Mouse (Mus musculus) embryonic facial prominence, embryonic 13.5 days (tissue): ENCODE results near the gene Upf3a. TPM values are rescaled to one million over a fixed set of nuclear protein-coding genes. Genes with fewer than 3 reads are reported as not detected.
"Not testable (repeated sequence)": the region's sequence is repeated elsewhere in the genome, so short reads cannot be mapped to it uniquely, and the experiment has no call there.

ENCODE experiments used
- ATAC-seq: fragments of 200-750 bp; cut with Nextera tagmentation; 2 replicates; pipeline ENCODE4 v1.8.0; 2017; ENCODE audit warnings: low read depth; ENCODE audit not compliant: insufficient number of reproducible peaks, insufficient read depth, low FRiP score, low TSS enrichment
- H3K27ac ChIP-seq: fragments of 300-500 bp; sonication (generic); 2 replicates; pipeline ENCODE4 v1.5.1; 2015; ENCODE audit warnings: moderate library complexity, mild to moderate bottlenecking, inconsistent platforms
- H3K27me3 ChIP-seq: fragments of 300-500 bp; sonication (generic); 2 replicates; pipeline ENCODE4 v1.6.1; 2015; ENCODE audit warnings: mild to moderate bottlenecking, inconsistent platforms
- H3K36me3 ChIP-seq: fragments of 300-500 bp; sonication (generic); 2 replicates; pipeline ENCODE4 v1.6.1; 2015; ENCODE audit warnings: mild to moderate bottlenecking, inconsistent platforms
- H3K4me1 ChIP-seq: fragments of 300-500 bp; sonication (generic); 2 replicates; pipeline ENCODE4 v1.6.1; 2015; ENCODE audit warnings: inconsistent platforms
- H3K4me2 ChIP-seq: fragments of 300-500 bp; sonication (generic); 2 replicates; pipeline ENCODE4 v1.6.1; 2015; ENCODE audit warnings: moderate library complexity, mild to moderate bottlenecking, inconsistent platforms
- H3K4me3 ChIP-seq: fragments of 300-500 bp; sonication (generic); 2 replicates; pipeline ENCODE4 v1.5.1; 2015; ENCODE audit warnings: mild to moderate bottlenecking, inconsistent platforms
- H3K9ac ChIP-seq: fragments of 300-500 bp; sonication (generic); 2 replicates; pipeline ENCODE4 v1.6.1; 2015; ENCODE audit warnings: mild to moderate bottlenecking, inconsistent platforms
- H3K9me3 ChIP-seq: fragments of 300-500 bp; sonication (generic); 2 replicates; pipeline ENCODE4 v1.6.1; 2016; ENCODE audit warnings: inconsistent platforms
- WGBS: fragments of 180-500 bp; shearing (Covaris S2); methylation state at CpG from one replicate; pipeline ENCODE4 v1.1.7; 2015; ENCODE audit warnings: mixed read lengths; 5-methylcytosine and 5-hydroxymethylcytosine counted together
- polyA plus RNA-seq: library from polyadenylated mRNA; unstranded; fragments of >200 nt; fragmentation: Nextera tagmentation; extraction: Ambion mirVana; gene quantifications from 2 replicates; pipeline ENCODE4 v1.2.1, GENCODE M21; 2015

Upf3a gene
- 43.3 and 46.0 TPM in 2 replicates for polyA plus RNA-seq

GRCm38 (mm10) chr8:13785250-13785763 lies at the start of gene Upf3a:
Gene Upf3a, plus strand, starts transcription at chr8:13785615.
- Histone ChIP-seq H3K4me1 (peaks cover 11% of the 10 kb centered on the region), H3K36me3 (peaks cover 40% of the 10 kb centered on the region), H3K27me3 (no peaks in the 10 kb centered on the region), H3K9ac (peak within 1 kb of the TSS; percentile 95), H3K4me2 (peak within 1 kb of the TSS; percentile 85), H3K9me3 (no peaks in the 10 kb centered on the region), H3K27ac (peak within 1 kb of the TSS; percentile 98), H3K4me3 (peak within 1 kb of the TSS; percentile 58)
- whole genome bisulfite sequencing = under 1% methylated on average over 47 of the region's 47 CpGs
- ATAC-seq = peak; percentile 90

DNA sequence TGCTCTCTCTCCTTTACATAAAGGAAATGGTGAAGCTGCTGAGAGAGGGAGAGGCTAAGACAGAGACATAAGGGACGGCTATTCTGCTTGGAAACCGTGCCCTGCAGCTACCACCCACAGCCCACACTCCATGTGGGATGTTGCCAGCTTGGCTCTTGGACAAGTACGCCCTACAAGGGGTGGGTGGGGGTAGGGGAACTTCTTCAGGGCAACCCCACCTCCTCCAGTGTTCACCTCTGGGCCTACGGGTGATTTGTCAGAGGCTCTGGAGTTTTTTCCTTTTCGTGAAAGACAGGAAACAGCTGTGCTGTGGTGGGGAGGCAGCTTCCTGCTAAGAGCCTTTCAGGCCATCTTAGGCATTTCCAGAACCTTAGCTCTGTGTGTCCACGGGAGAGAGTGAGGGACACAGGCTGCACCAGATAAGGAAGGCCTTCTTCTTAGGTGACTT lies 45.1 kb upstream of the Upf3a start:
- WGBS = 21% methylated on average over 6 of the region's 6 CpGs
- 0 out of 2 replicates have a peak, but pooled peaks have one; percentile 62 for ATAC-seq
- Histone ChIP-seq H3K4me2 (no peak overlapping the region), H3K27me3 (no peaks in the 10 kb centered on the region), H3K4me3 (no peak overlapping the region), H3K9me3 (no peaks in the 10 kb centered on the region), H3K4me1 (no peaks in the 10 kb centered on the region; the same call in 1 of the 2 replicates), H3K9ac (no peak overlapping the region), H3K36me3 (no peaks in the 10 kb centered on the region), H3K27ac (peak overlapping the region; percentile 48)

DNA sequence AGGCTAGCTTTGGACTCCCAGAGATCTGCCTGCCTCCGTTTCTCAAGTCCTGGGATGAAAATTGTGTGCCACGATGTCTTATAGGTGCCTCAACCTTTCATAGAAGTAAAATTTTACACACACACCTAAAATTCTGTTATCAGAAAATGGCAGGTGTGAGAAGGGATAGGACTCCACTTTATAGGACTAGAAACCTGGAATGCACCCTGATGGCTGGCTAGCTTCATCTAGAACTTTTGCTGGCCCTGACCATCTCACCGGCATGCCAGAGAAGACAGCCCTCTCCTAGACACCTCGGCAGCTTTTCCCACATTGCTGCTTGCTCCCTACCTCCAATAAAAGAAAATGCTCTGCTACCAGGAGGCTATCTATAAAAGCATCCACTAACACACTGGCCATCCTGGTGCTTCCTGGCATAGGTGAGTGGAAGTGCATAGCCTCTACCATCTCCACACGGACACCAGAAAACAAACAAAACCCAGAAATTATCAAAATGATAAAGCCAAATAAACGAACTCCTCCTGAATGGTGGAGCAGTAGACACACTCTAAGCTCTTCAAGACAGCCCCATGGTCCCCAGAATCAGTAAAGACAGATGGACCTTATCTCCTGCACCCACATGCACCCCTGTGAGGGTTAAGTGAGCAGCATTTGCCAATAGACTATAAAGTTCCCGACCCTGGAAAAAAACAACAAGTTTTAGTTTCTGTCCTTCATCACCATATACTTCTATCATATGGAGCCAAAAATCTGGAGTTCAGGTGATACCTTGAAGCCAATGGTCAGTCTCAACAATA lies 44.4 kb upstream of the Upf3a start:
- Histone ChIP-seq H3K36me3 (no peaks in the 10 kb centered on the region), H3K27me3 (no peaks in the 10 kb centered on the region), H3K27ac (peak overlapping the region; percentile 48), H3K4me2 (no peak overlapping the region), H3K9ac (no peak overlapping the region), H3K4me3 (no peak overlapping the region), H3K9me3 (no peaks in the 10 kb centered on the region), H3K4me1 (no peaks in the 10 kb centered on the region; the same call in 1 of the 2 replicates)
- ATAC-seq = no peak
- 80% methylated on average over 7 of the region's 7 CpGs for WGBS

GRCm38 (mm10) chr8:13746212-13746611 lies 39.2 kb upstream of the Upf3a start:
- not testable (repeated sequence) for ATAC-seq, H3K9ac ChIP-seq, H3K4me2 ChIP-seq, H3K27me3 ChIP-seq, H3K4me3 ChIP-seq, H3K9me3 ChIP-seq, H3K36me3 ChIP-seq, H3K4me1 ChIP-seq, H3K27ac ChIP-seq
- WGBS = 81% methylated on average over 6 of the region's 6 CpGs

DNA sequence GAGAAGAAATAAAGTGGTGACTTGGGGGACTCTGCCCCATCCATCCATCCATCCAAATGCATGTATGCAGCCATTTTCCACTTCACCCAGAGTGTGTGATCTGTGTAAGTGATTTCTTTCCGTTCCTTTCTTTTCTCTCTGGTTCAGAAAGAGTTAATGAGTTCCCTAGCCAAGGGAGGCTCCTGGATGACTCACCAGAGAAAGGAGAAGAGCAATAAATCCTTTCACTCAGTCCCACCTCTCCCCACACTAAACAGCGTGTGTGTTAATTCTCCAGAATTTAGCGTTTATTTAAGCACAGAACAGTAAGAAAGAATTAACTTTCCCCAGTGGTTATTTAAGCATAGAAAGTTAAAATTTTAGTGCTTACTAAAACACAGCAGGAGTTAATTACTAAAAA lies 37.8 kb upstream of the Upf3a start:
- Histone ChIP-seq H3K27ac (no peak overlapping the region), H3K9me3 (no peaks in the 10 kb centered on the region)

DNA sequence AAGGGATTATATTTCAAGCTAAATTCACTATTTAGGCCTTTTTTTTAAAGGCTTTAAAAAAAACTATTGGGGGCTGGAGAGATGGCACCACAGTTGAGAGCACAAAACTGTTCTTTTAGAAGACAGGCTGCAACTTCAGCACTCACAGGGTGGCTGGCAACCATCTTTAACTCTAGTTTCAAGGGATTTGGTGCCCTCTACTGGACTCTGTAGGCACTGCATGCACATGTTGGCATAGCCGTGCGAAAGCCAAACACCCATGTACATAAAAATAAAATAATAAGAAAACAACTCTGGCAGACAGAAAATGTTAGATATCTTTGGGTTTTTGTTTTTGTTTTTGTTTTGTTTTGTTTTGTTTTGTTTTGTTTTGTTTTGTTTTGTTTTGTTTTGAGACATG lies 31.7 kb upstream of the Upf3a start:
- Histone ChIP-seq H3K27me3 (no peaks in the 10 kb centered on the region), H3K27ac (no peak overlapping the region), H3K9ac (no peak overlapping the region), H3K4me3 (no peak overlapping the region), H3K4me2 (no peak overlapping the region), H3K36me3 (no peaks in the 10 kb centered on the region), H3K4me1 (peaks cover 6% of the 10 kb centered on the region), H3K9me3 (peaks cover 3% of the 10 kb centered on the region; the same call in 1 of the 2 replicates)
- WGBS = 31% methylated on average over 2 of the region's 2 CpGs
- no peak for ATAC-seq

More for the DNA sequence above, 37.8 kb upstream of the Upf3a start:
- Histone ChIP-seq H3K4me1 (no peaks in the 10 kb centered on the region), H3K4me2 (no peak overlapping the region), H3K4me3 (no peak overlapping the region), H3K36me3 (no peaks in the 10 kb centered on the region), H3K27me3 (no peaks in the 10 kb centered on the region), H3K9ac (0 out of 2 replicates have a peak overlapping the region, but pooled peaks have one; percentile 7)
- 27% methylated on average over 3 of the region's 3 CpGs for WGBS
- ATAC-seq = no peak

DNA sequence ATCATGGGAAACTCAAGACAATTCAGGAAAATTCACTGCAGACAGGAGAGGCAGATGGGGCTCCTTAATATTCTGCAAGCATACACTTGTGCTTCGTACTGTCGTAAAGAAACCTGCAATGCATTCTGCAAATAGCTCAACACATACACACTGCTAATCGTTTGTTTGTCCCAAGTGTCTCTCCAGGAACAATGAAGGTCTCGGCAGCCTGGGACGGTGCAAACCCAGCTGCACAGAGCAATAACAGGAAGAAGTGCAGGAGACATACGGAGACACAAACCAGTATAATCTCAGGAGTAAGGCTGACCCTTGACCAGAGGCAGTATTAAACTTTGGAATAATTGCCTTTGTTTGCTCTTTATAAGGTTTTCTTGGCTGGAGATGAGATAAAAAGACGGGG lies 28.9 kb upstream of the Upf3a start:
- H3K27ac ChIP-seq = no peak overlapping the region
- H3K27me3 ChIP-seq = no peaks in the 10 kb centered on the region
- peaks cover 11% of the 10 kb centered on the region for H3K36me3 ChIP-seq
- peaks cover 3% of the 10 kb centered on the region; the same call in 1 of the 2 replicates for H3K9me3 ChIP-seq
- H3K4me1 ChIP-seq = peaks cover 16% of the 10 kb centered on the region
- 81% methylated on average over 7 of the region's 7 CpGs for WGBS
- no peak for ATAC-seq
- H3K9ac ChIP-seq = no peak overlapping the region
- H3K4me3 ChIP-seq = no peak overlapping the region
- no peak overlapping the region for H3K4me2 ChIP-seq

- Histone ChIP-seq H3K9ac (peak within 1 kb of the TSS; percentile 96), H3K27ac (peak within 1 kb of the TSS; percentile 84), H3K4me2 (peak within 1 kb of the TSS; percentile 81), H3K9me3 (peaks cover 3% of the 10 kb centered on the region; the same call in 1 of the 2 replicates), H3K4me1 (peaks cover 16% of the 10 kb centered on the region), H3K36me3 (peaks cover 16% of the 10 kb centered on the region), H3K4me3 (peak within 1 kb of the TSS; percentile 98), H3K27me3 (no peaks in the 10 kb centered on the region)
- WGBS = 9% methylated on average over 39 of the region's 40 CpGs
- ATAC-seq = peak; percentile 95
Measured at GRCm38 (mm10) chr8:13756982-13757804, 28.2 kb upstream of the Upf3a start, which contains the start of gene Cdc16. Gene Cdc16, plus strand, starts transcription at chr8:13757676.

- H3K27me3 ChIP-seq = no peaks in the 10 kb centered on the region
- peak overlapping the region; percentile 98 for H3K4me3 ChIP-seq
- peaks cover 16% of the 10 kb centered on the region for H3K4me1 ChIP-seq
- peaks cover 25% of the 10 kb centered on the region for H3K36me3 ChIP-seq
- under 1% methylated on average over 38 of the region's 38 CpGs for WGBS
- peak overlapping the region; percentile 96 for H3K9ac ChIP-seq
- ATAC-seq = peak; percentile 72
- H3K27ac ChIP-seq = peak overlapping the region; percentile 84; the same call in 1 of the 2 replicates
- H3K9me3 ChIP-seq = peaks cover 3% of the 10 kb centered on the region; the same call in 1 of the 2 replicates
- peak overlapping the region; percentile 81 for H3K4me2 ChIP-seq
Measured at GRCm38 (mm10) chr8:13757805-13758727, 27.3 kb upstream of the Upf3a start.

GRCm38 (mm10) chr8:13769206-13769605 lies 16.2 kb upstream of the Upf3a start:
- WGBS = 85% methylated on average over 11 of the region's 11 CpGs
- H3K4me3 ChIP-seq = no peak overlapping the region
- H3K9me3 ChIP-seq = no peaks in the 10 kb centered on the region
- no peak overlapping the region for H3K27ac ChIP-seq
- ATAC-seq = no peak
- H3K4me1 ChIP-seq = no peaks in the 10 kb centered on the region
- no peaks in the 10 kb centered on the region for H3K27me3 ChIP-seq
- no peak overlapping the region for H3K4me2 ChIP-seq
- no peak overlapping the region for H3K9ac ChIP-seq
- peaks cover 91% of the 10 kb centered on the region for H3K36me3 ChIP-seq
